Mouse (Mus musculus): ENCODE measurements at regions not wholly inside any gene's neighbourhood (a gene's known extent, or its start where the extent isn't known, plus 50 kb on each side); places are given as distances from the start of the nearest gene placed in this dataset.
"Not testable (repeated sequence)": the region's sequence is repeated elsewhere in the genome, so short reads cannot be mapped to it uniquely, and the experiment has no call there.

DNA sequence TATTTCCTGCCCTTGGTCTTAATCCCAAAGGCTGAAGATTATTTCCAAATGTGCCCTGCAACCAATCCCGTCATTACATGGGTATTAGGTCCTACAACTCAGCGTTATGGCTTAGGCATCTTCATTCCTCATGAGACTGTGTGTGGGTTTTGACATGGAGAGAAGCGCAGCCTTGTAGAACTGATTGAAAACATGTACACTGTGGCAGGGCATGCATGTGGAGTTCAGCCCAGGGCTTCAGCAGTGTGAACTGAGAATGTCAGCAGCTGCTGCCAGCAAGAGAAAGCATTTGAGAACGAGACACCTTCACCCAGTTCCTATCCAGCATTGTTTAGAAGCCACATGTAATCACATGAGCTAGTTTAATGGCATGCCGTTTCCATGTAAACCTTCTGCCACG lies 149.3 kb downstream of the Lyplal1 start:
- H3K4me2 ChIP-seq (ENCODE audit: low read length), result no peak overlapping the region
- no peaks in the 10 kb centered on the region for H3K9me3 ChIP-seq (ENCODE audit: control insufficient read depth, low read length)
- H3K27me3 ChIP-seq (ENCODE audit: control insufficient read depth, insufficient read depth, low read length), result no peaks in the 10 kb centered on the region
- H3K9ac ChIP-seq (ENCODE audit: low read length), result no peak overlapping the region
- no peaks in the 10 kb centered on the region for H3K36me3 ChIP-seq (ENCODE audit: control insufficient read depth, insufficient read depth, low read length)
- H3K4me3 ChIP-seq (ENCODE audit: control insufficient read depth in 1 of 2, insufficient read depth in 1 of 2, low read depth in 1 of 2, low read length in 2 of 2), result no peak overlapping the region
- ATAC-seq (ENCODE audit: insufficient number of reproducible peaks, insufficient read depth, low FRiP score, low read depth), result no peak
- 78% methylated on average over 6 of the region's 6 CpGs for WGBS
- no peak overlapping the region for H3K27ac ChIP-seq (replicated peaks in 1 of 2; ENCODE audit: control insufficient read depth in 1 of 2, insufficient read depth in 1 of 2, low read depth in 2 of 2, low read length in 2 of 2)
- peaks cover 0 to 3% of the 10 kb centered on the region in 2 experiments; a peak in 2 of 4 replicates for H3K4me1 ChIP-seq (ENCODE audit: control insufficient read depth in 2 of 2, insufficient read depth in 2 of 2, low read length in 2 of 2)

- Histone ChIP-seq H3K9me3 (ENCODE audit: control insufficient read depth, low read length) (no peaks in the 10 kb centered on the region), H3K27me3 (ENCODE audit: control insufficient read depth, insufficient read depth, low read length) (no peaks in the 10 kb centered on the region), H3K9ac (ENCODE audit: low read length) (no peak overlapping the region), H3K4me3 (ENCODE audit: control insufficient read depth in 1 of 2, insufficient read depth in 1 of 2, low read depth in 1 of 2, low read length in 2 of 2) (no peak overlapping the region), H3K36me3 (ENCODE audit: control insufficient read depth, insufficient read depth, low read length) (no peaks in the 10 kb centered on the region), H3K4me1 (ENCODE audit: control insufficient read depth in 2 of 2, insufficient read depth in 2 of 2, low read length in 2 of 2) (peaks cover 0 to 3% of the 10 kb centered on the region in 2 experiments; a peak in 2 of 4 replicates), H3K4me2 (ENCODE audit: low read length) (no peak overlapping the region), H3K27ac (replicated peaks in 1 of 2; ENCODE audit: control insufficient read depth in 1 of 2, insufficient read depth in 1 of 2, low read depth in 2 of 2, low read length in 2 of 2) (no peak overlapping the region)
- WGBS, result 83% methylated on average over 3 of the region's 3 CpGs
- ATAC-seq (ENCODE audit: insufficient number of reproducible peaks, insufficient read depth, low FRiP score, low read depth), result no peak
Observed at GRCm38 (mm10) chr1:185968642-185969041, 148.5 kb downstream of the Lyplal1 start.

- WGBS, result 31% methylated on average over 2 of the region's 2 CpGs
Observed at GRCm38 (mm10) chr1:185969231-185969630, 147.9 kb downstream of the Lyplal1 start.

GRCm38 (mm10) chr1:185977075-185977474 lies 140.0 kb downstream of the Lyplal1 start:
- H3K4me3 ChIP-seq (ENCODE audit: control insufficient read depth in 1 of 2, insufficient read depth in 1 of 2, low read depth in 1 of 2, low read length in 2 of 2), result no peak overlapping the region
- no peaks in the 10 kb centered on the region for H3K27me3 ChIP-seq (ENCODE audit: control insufficient read depth, insufficient read depth, low read length)
- 74% methylated on average over 2 of the region's 2 CpGs for WGBS
- no peaks in the 10 kb centered on the region for H3K36me3 ChIP-seq (ENCODE audit: control insufficient read depth, insufficient read depth, low read length)
- no peak for ATAC-seq (ENCODE audit: insufficient number of reproducible peaks, insufficient read depth, low FRiP score, low read depth)
- H3K27ac ChIP-seq (replicated peaks in 1 of 2; ENCODE audit: control insufficient read depth in 1 of 2, insufficient read depth in 1 of 2, low read depth in 2 of 2, low read length in 2 of 2), result no peak overlapping the region
- H3K4me1 ChIP-seq (ENCODE audit: control insufficient read depth in 2 of 2, insufficient read depth in 2 of 2, low read length in 2 of 2), result no peaks in the 10 kb centered on the region
- no peak overlapping the region for H3K4me2 ChIP-seq (ENCODE audit: low read length)
- H3K9me3 ChIP-seq (ENCODE audit: control insufficient read depth, low read length), result no peaks in the 10 kb centered on the region
- H3K9ac ChIP-seq (ENCODE audit: low read length), result no peak overlapping the region

More at GRCm38 (mm10) chr1:185969231-185969630, 147.9 kb downstream of the Lyplal1 start:
- no peak for ATAC-seq (ENCODE audit: insufficient number of reproducible peaks, insufficient read depth, low FRiP score, low read depth)
- peaks cover 0 to 3% of the 10 kb centered on the region in 2 experiments; a peak in 2 of 4 replicates for H3K4me1 ChIP-seq (ENCODE audit: control insufficient read depth in 2 of 2, insufficient read depth in 2 of 2, low read length in 2 of 2)
- H3K27ac ChIP-seq (replicated peaks in 1 of 2; ENCODE audit: control insufficient read depth in 1 of 2, insufficient read depth in 1 of 2, low read depth in 2 of 2, low read length in 2 of 2), result no peak overlapping the region
- H3K4me3 ChIP-seq (ENCODE audit: control insufficient read depth in 1 of 2, insufficient read depth in 1 of 2, low read depth in 1 of 2, low read length in 2 of 2), result no peak overlapping the region
- no peak overlapping the region for H3K4me2 ChIP-seq (ENCODE audit: low read length)
- H3K9ac ChIP-seq (ENCODE audit: low read length), result no peak overlapping the region
- H3K36me3 ChIP-seq (ENCODE audit: control insufficient read depth, insufficient read depth, low read length), result no peaks in the 10 kb centered on the region
- H3K9me3 ChIP-seq (ENCODE audit: control insufficient read depth, low read length), result no peaks in the 10 kb centered on the region
- H3K27me3 ChIP-seq (ENCODE audit: control insufficient read depth, insufficient read depth, low read length), result no peaks in the 10 kb centered on the region

- no peak overlapping the region for H3K4me2 ChIP-seq (ENCODE audit: low read length)
- ATAC-seq (ENCODE audit: insufficient number of reproducible peaks, insufficient read depth, low FRiP score, low read depth), result no peak
- no peaks in the 10 kb centered on the region for H3K27me3 ChIP-seq (ENCODE audit: control insufficient read depth, insufficient read depth, low read length)
- H3K27ac ChIP-seq (replicated peaks in 1 of 2; ENCODE audit: control insufficient read depth in 1 of 2, insufficient read depth in 1 of 2, low read depth in 2 of 2, low read length in 2 of 2), result no peak overlapping the region
- H3K36me3 ChIP-seq (ENCODE audit: control insufficient read depth, insufficient read depth, low read length), result no peaks in the 10 kb centered on the region
- no peaks in the 10 kb centered on the region for H3K4me1 ChIP-seq (ENCODE audit: control insufficient read depth in 2 of 2, insufficient read depth in 2 of 2, low read length in 2 of 2)
- H3K9ac ChIP-seq (ENCODE audit: low read length), result no peak overlapping the region
- H3K4me3 ChIP-seq (ENCODE audit: control insufficient read depth in 1 of 2, insufficient read depth in 1 of 2, low read depth in 1 of 2, low read length in 2 of 2), result no peak overlapping the region
- H3K9me3 ChIP-seq (ENCODE audit: control insufficient read depth, low read length), result no peaks in the 10 kb centered on the region
- 81% methylated on average over 8 of the region's 8 CpGs for WGBS
Observed at GRCm38 (mm10) chr1:185989432-185989831, 127.7 kb downstream of the Lyplal1 start.

- H3K27me3 ChIP-seq (ENCODE audit: control insufficient read depth, insufficient read depth, low read length); H3K4me3 ChIP-seq (ENCODE audit: control insufficient read depth in 1 of 2, insufficient read depth in 1 of 2, low read depth in 1 of 2, low read length in 2 of 2); ATAC-seq (ENCODE audit: insufficient number of reproducible peaks, insufficient read depth, low FRiP score, low read depth); H3K27ac ChIP-seq (replicated peaks in 1 of 2; ENCODE audit: control insufficient read depth in 1 of 2, insufficient read depth in 1 of 2, low read depth in 2 of 2, low read length in 2 of 2); H3K4me2 ChIP-seq (ENCODE audit: low read length); H3K9ac ChIP-seq (ENCODE audit: low read length); H3K36me3 ChIP-seq (ENCODE audit: control insufficient read depth, insufficient read depth, low read length); H3K9me3 ChIP-seq (ENCODE audit: control insufficient read depth, low read length); H3K4me1 ChIP-seq (ENCODE audit: control insufficient read depth in 2 of 2, insufficient read depth in 2 of 2, low read length in 2 of 2): not testable (repeated sequence)
- 91% methylated on average over 1 of the region's 1 CpGs for WGBS
Observed at GRCm38 (mm10) chr1:186000066-186000465, 117.0 kb downstream of the Lyplal1 start.

GRCm38 (mm10) chr1:186013413-186013812 lies 103.7 kb downstream of the Lyplal1 start:
- H3K27ac ChIP-seq (replicated peaks in 1 of 2; ENCODE audit: control insufficient read depth in 1 of 2, insufficient read depth in 1 of 2, low read depth in 2 of 2, low read length in 2 of 2), result peak overlapping the region in 1 of 2 experiments; percentile 46; a peak in 2 of 4 replicates
- H3K9me3 ChIP-seq (ENCODE audit: control insufficient read depth, low read length), result no peaks in the 10 kb centered on the region
- ATAC-seq (ENCODE audit: insufficient number of reproducible peaks, insufficient read depth, low FRiP score, low read depth), result no peak
- no peak overlapping the region for H3K4me2 ChIP-seq (ENCODE audit: low read length)
- H3K4me3 ChIP-seq (ENCODE audit: control insufficient read depth in 1 of 2, insufficient read depth in 1 of 2, low read depth in 1 of 2, low read length in 2 of 2), result no peak overlapping the region
- H3K9ac ChIP-seq (ENCODE audit: low read length), result no peak overlapping the region
- 79% methylated on average over 1 of the region's 1 CpGs for WGBS
- H3K4me1 ChIP-seq (ENCODE audit: control insufficient read depth in 2 of 2, insufficient read depth in 2 of 2, low read length in 2 of 2), result peaks cover 2 to 13% of the 10 kb centered on the region in 2 experiments; a peak in 3 of 4 replicates
- H3K36me3 ChIP-seq (ENCODE audit: control insufficient read depth, insufficient read depth, low read length), result no peaks in the 10 kb centered on the region
- no peaks in the 10 kb centered on the region for H3K27me3 ChIP-seq (ENCODE audit: control insufficient read depth, insufficient read depth, low read length)

DNA sequence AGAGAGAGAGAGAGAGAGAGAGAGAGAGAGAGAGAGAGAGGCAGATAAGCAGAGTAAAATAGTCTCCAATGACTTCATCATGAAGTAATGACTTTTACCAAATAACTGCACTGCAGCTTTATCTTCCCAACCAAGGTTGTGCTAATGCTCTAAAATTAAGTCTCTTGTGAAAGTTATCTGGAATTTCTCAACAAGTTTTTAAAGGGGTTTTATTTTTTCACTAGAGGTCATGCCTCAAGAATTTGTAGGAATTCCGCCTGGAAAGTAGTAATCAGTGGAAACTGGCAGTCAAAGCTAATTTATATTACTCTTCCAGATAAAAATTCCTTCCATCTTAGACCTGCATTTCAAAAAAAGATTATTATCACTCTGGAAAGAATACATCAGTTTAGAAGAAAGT lies 102.9 kb downstream of the Lyplal1 start:
- no peaks in the 10 kb centered on the region for H3K36me3 ChIP-seq (ENCODE audit: control insufficient read depth, insufficient read depth, low read length)
- no peaks in the 10 kb centered on the region for H3K9me3 ChIP-seq (ENCODE audit: control insufficient read depth, low read length)
- no peaks in the 10 kb centered on the region for H3K27me3 ChIP-seq (ENCODE audit: control insufficient read depth, insufficient read depth, low read length)
- no peak overlapping the region for H3K9ac ChIP-seq (ENCODE audit: low read length)
- no peak overlapping the region for H3K4me3 ChIP-seq (ENCODE audit: control insufficient read depth in 1 of 2, insufficient read depth in 1 of 2, low read depth in 1 of 2, low read length in 2 of 2)
- H3K4me2 ChIP-seq (ENCODE audit: low read length), result no peak overlapping the region
- peaks cover 2 to 13% of the 10 kb centered on the region in 2 experiments; a peak in 3 of 4 replicates for H3K4me1 ChIP-seq (ENCODE audit: control insufficient read depth in 2 of 2, insufficient read depth in 2 of 2, low read length in 2 of 2)
- 7% methylated on average over 1 of the region's 1 CpGs for WGBS
- no peak for ATAC-seq (ENCODE audit: insufficient number of reproducible peaks, insufficient read depth, low FRiP score, low read depth)
- H3K27ac ChIP-seq (replicated peaks in 1 of 2; ENCODE audit: control insufficient read depth in 1 of 2, insufficient read depth in 1 of 2, low read depth in 2 of 2, low read length in 2 of 2), result peak overlapping the region; percentile 55 to 59; a peak in 2 of 4 replicates
